ENCODE assay signal across 20 mouse cellular contexts in genomic region chr2:30466787-30467186, GRCm38 (mm10). TPM values are rescaled to one million over a fixed set of nuclear protein-coding genes. Genes with fewer than 3 reads are reported as not detected.
DNase-seq lines count a peak whose midpoint lies in the region; ATAC-seq and TF ChIP-seq lines count a peak whose summit lies in the region.
"Had no signal": no experiment of that assay in that cellular context is flagged by ENCODE, and none has a peak within 500 bp of the region (broad histone marks: within the 10 kb centered on the region; RNA-seq: fewer than 3 reads in every experiment).

No protein-coding gene starts in this region.

- H3K27ac ChIP-seq in gastrocnemius, adult 2 months, result peak overlapping the region; percentile 56
- peak overlapping the region; percentile 56 for H3K27ac ChIP-seq in kidney, embryonic 16.5 days (ENCODE audit: low read length)
- peak overlapping the region; percentile 60 for H3K27ac ChIP-seq in embryonic facial prominence, embryonic 12.5 days
- H3K27ac ChIP-seq in limb, embryonic 13.5 days, result no peak overlapping the region; the same call in 1 of the 2 replicates
- no peak overlapping the region for H3K27ac ChIP-seq in layer of hippocampus, adult 2 months
- H3K27ac ChIP-seq: hindbrain, postnatal 0 days; macrophage; stomach, embryonic 15.5 days had no signal

- no peak overlapping the region for H3K4me2 ChIP-seq in kidney, embryonic 16.5 days (replicated peaks; ENCODE audit: low read depth, low read length)
- no peak overlapping the region for H3K4me2 ChIP-seq in embryonic facial prominence, embryonic 12.5 days (replicated peaks)
- H3K4me2 ChIP-seq in limb, embryonic 13.5 days (replicated peaks), result no peak overlapping the region
- H3K4me2 ChIP-seq: heart, embryonic 11.5 days; liver, embryonic 11.5 days; stomach, embryonic 15.5 days had no signal

- H3K27me3 ChIP-seq in kidney, embryonic 16.5 days (ENCODE audit: insufficient read depth, low read length), result no peaks in the 10 kb centered on the region
- H3K27me3 ChIP-seq in embryonic facial prominence, embryonic 12.5 days, result no peaks in the 10 kb centered on the region
- no peaks in the 10 kb centered on the region for H3K27me3 ChIP-seq in limb, embryonic 13.5 days
- H3K27me3 ChIP-seq: stomach, embryonic 15.5 days had no signal

- no peak for ATAC-seq in kidney, embryonic 16.5 days (ENCODE audit: low FRiP score, low TSS enrichment)
- ATAC-seq in embryonic facial prominence, embryonic 12.5 days (ENCODE audit: insufficient number of reproducible peaks, insufficient read depth, low FRiP score, low TSS enrichment), result no peak
- no peak for ATAC-seq in limb, embryonic 13.5 days (ENCODE audit: low FRiP score, low read depth)
- ATAC-seq: forebrain, embryonic 16.5 days; hindbrain, postnatal 0 days; intestine, postnatal 0 days had no signal

- no peak overlapping the region for H3K4me3 ChIP-seq in gastrocnemius, adult 2 months
- no peak overlapping the region for H3K4me3 ChIP-seq in kidney, embryonic 16.5 days (ENCODE audit: low read length)
- no peak overlapping the region for H3K4me3 ChIP-seq in embryonic facial prominence, embryonic 12.5 days
- no peak overlapping the region for H3K4me3 ChIP-seq in limb, embryonic 13.5 days
- H3K4me3 ChIP-seq in layer of hippocampus, adult 2 months, result no peak overlapping the region
- H3K4me3 ChIP-seq: midbrain, embryonic 10.5 days; stomach, embryonic 15.5 days had no signal

- 0 out of 2 replicates have a peak overlapping the region, but pooled peaks have one; percentile 10 for H3K9ac ChIP-seq in kidney, embryonic 16.5 days (replicated peaks; ENCODE audit: low read length)
- no peak overlapping the region for H3K9ac ChIP-seq in embryonic facial prominence, embryonic 12.5 days
- H3K9ac ChIP-seq in limb, embryonic 13.5 days, result 0 out of 2 replicates have a peak overlapping the region, but pooled peaks have one; percentile 43
- H3K9ac ChIP-seq: stomach, embryonic 15.5 days had no signal

- intact Hi-C loops in gastrocnemius, adult 2 months (cut with DNase I), result no loop called here

- H3K9me3 ChIP-seq in kidney, embryonic 16.5 days (ENCODE audit: low read length), result no peaks in the 10 kb centered on the region
- H3K9me3 ChIP-seq in embryonic facial prominence, embryonic 12.5 days, result no peaks in the 10 kb centered on the region
- H3K9me3 ChIP-seq in limb, embryonic 13.5 days, result no peaks in the 10 kb centered on the region
- H3K9me3 ChIP-seq: midbrain, embryonic 10.5 days; stomach, embryonic 15.5 days had no signal

- 47% methylated on average over 4 of the region's 4 CpGs for WGBS in kidney, embryonic 16.5 days
- 60% methylated on average over 4 of the region's 4 CpGs for WGBS in embryonic facial prominence, embryonic 12.5 days
- 47% methylated on average over 4 of the region's 4 CpGs for WGBS in limb, embryonic 13.5 days

- DNase-seq in gastrocnemius, adult 2 months, result no peak
- no peak for DNase-seq in gastrocnemius, postnatal 25 days
- DNase-seq in kidney, adult 8-10 months, result no peak
- no peak for DNase-seq in cerebellum, adult 8-10 months
- no peak for DNase-seq in layer of hippocampus, adult 2 months (ENCODE audit: low spot score in 2 of 2)
- DNase-seq: cerebellum, adult 18-20 months; heart, postnatal 36 days; lung, adult 18-20 months; thymus, adult 18-20 months had no signal

- H3K4me1 ChIP-seq in kidney, embryonic 16.5 days (ENCODE audit: insufficient read depth, low read length), result peaks cover 53% of the 10 kb centered on the region
- peaks cover 46% of the 10 kb centered on the region for H3K4me1 ChIP-seq in embryonic facial prominence, embryonic 12.5 days
- H3K4me1 ChIP-seq in limb, embryonic 13.5 days, result peaks cover 55% of the 10 kb centered on the region

- no peaks in the 10 kb centered on the region for H3K36me3 ChIP-seq in kidney, embryonic 16.5 days (ENCODE audit: insufficient read depth, low read length)
- no peaks in the 10 kb centered on the region for H3K36me3 ChIP-seq in embryonic facial prominence, embryonic 12.5 days
- H3K36me3 ChIP-seq in limb, embryonic 13.5 days, result no peaks in the 10 kb centered on the region
- H3K36me3 ChIP-seq: midbrain, embryonic 10.5 days; stomach, embryonic 15.5 days had no signal

- no peak for TF ChIP-seq CTCF in gastrocnemius, adult 2 months (IDR thresholded peaks at IDR 0.05)
- TF ChIP-seq CTCF in layer of hippocampus, adult 2 months (conservative IDR thresholded peaks at IDR 0.05), result no peak

RNA-seq across cellular contexts. Expression of gene Ier5l, which starts 7.2 kb away (rescaled TPM):
- total RNA-seq in gastrocnemius, adult 2 months (2021), result 1 to 10 TPM in 1 of 2 experiments, under 1 TPM in 1; 0.97 to 1.1 TPM
- 1 to 10 TPM; 2.1 to 2.5 TPM for total RNA-seq in gastrocnemius, postnatal 25 days (2021)
- polyA plus RNA-seq in kidney, embryonic 16.5 days (2015; fragmentation: Nextera tagmentation; extraction: Ambion mirVana), result 2.2 and 2.9 TPM in 2 replicates
- 4.2 and 4.5 TPM in 2 replicates for polyA plus RNA-seq in embryonic facial prominence, embryonic 12.5 days (2016; fragmentation: Nextera tagmentation; extraction: Ambion mirVana)
- 2.9 and 3.0 TPM in 2 replicates for polyA plus RNA-seq in limb, embryonic 13.5 days (2015; fragmentation: Nextera tagmentation; extraction: Ambion mirVana)
- total RNA-seq in layer of hippocampus, adult 2 months (2021), result 10 to 100 TPM; 12.2 to 13.1 TPM

RNA-seq across cellular contexts. Expression of gene Ptpa, which starts 50.9 kb away (rescaled TPM):
- 10 to 100 TPM; 48.9 to 86.1 TPM for total RNA-seq in gastrocnemius, adult 2 months (2021)
- 10 to 100 TPM; 67.1 to 68.5 TPM for total RNA-seq in gastrocnemius, postnatal 25 days (2021)
- polyA plus RNA-seq in kidney, embryonic 16.5 days (2015; fragmentation: Nextera tagmentation; extraction: Ambion mirVana), result 184 and 191 TPM in 2 replicates
- 140 and 145 TPM in 2 replicates for polyA plus RNA-seq in embryonic facial prominence, embryonic 12.5 days (2016; fragmentation: Nextera tagmentation; extraction: Ambion mirVana)
- polyA plus RNA-seq in limb, embryonic 13.5 days (2015; fragmentation: Nextera tagmentation; extraction: Ambion mirVana), result 144 and 150 TPM in 2 replicates
- 100 to 1,000 TPM; 152 to 168 TPM for total RNA-seq in layer of hippocampus, adult 2 months (2021)

RNA-seq across cellular contexts. Expression of gene Crat, which starts 51.2 kb away (rescaled TPM):
- 100 to 1,000 TPM; 362 to 422 TPM for total RNA-seq in gastrocnemius, adult 2 months (2021)
- 100 to 1,000 TPM; 315 to 363 TPM for total RNA-seq in gastrocnemius, postnatal 25 days (2021)
- 40.9 and 44.2 TPM in 2 replicates for polyA plus RNA-seq in kidney, embryonic 16.5 days (2015; fragmentation: Nextera tagmentation; extraction: Ambion mirVana)
- polyA plus RNA-seq in embryonic facial prominence, embryonic 12.5 days (2016; fragmentation: Nextera tagmentation; extraction: Ambion mirVana), result 23.8 and 26.9 TPM in 2 replicates
- 28.0 and 31.1 TPM in 2 replicates for polyA plus RNA-seq in limb, embryonic 13.5 days (2015; fragmentation: Nextera tagmentation; extraction: Ambion mirVana)
- total RNA-seq in layer of hippocampus, adult 2 months (2021), result 10 to 100 TPM; 50.9 to 51.6 TPM

Comparison
In these comparisons a context has a peak if more than half of its experiments do, and no peak if none do; other contexts are left out.
1. H3K27ac ChIP-seq: peak in gastrocnemius, adult 2 months (single experiment), kidney, embryonic 16.5 days (single experiment) and embryonic facial prominence, embryonic 12.5 days (single experiment); none in limb, embryonic 13.5 days (single experiment) and layer of hippocampus, adult 2 months (single experiment).
2. RNA of gene Crat, which starts 51.2 kb away (total RNA-seq): 362 to 422 TPM in gastrocnemius, adult 2 months and 315 to 363 TPM in gastrocnemius, postnatal 25 days; 50.9 to 51.6 TPM in layer of hippocampus, adult 2 months; every median in the first group is over 4 times any median in the second.